Mouse (Mus musculus) spleen, embryonic (tissue): ENCODE measurements at regions not wholly inside any gene's neighbourhood (a gene's known extent, or its start where the extent isn't known, plus 50 kb on each side); places are given as distances from the start of the nearest gene placed in this dataset.

Source experiments
- CTCF ChIA-PET: fragments of 350-600 bp; sonication (Branson Sonifier 250); formaldehyde crosslinking; loops from one replicate; lab custom pipeline; 2022; lab: Charles Lee

GRCm38 (mm10) chr5:148820476-148820875 is 108.6 kb downstream of the Katnal1 start:
- CTCF ChIA-PET: interaction anchor here (0.6 kb wide), 1 partner anchor 281 kb away, joined by 3 read pairs; no protein-coding TSS in a partner anchor

DNA sequence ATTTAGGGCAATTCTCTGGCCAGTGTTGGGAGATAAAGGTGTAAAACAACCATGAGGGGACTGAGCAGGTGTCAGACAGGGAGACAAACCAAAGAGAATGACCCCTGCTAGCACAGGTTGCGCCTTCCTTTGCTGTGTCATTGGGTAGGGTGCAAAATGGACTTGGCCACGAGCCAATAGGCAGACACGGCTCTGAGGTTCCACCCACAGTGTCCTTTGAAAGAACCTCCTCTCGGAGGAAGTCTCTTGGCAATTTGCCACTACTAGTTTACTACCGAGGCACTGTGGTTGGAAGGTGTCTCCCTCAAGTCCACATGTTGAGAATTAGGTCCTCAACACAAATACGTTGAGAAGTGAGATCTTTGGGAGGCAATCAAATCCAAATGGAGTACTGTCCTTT is 109.7 kb downstream of the Katnal1 start:
- CTCF ChIA-PET: no interaction called here

DNA sequence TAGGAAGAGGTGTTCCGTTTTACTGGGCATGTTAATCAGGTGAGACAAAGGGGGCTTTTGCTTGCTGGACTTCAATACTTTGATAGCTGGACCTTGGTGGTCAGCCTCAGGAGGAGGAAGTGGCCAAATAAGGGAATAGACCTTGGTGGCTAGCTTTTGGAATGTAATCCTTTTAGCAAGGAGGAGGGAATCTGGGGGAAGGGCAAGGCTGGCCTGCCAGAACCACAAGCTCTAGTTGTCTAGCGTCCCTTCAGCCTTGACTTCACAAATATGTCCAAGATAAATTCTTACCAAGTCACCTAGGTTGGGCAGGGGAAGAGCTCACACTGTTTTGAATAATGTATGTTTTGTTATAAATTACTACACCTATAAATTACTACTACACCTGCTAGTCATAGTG is 110.4 kb downstream of the Katnal1 start:
- CTCF ChIA-PET: no interaction called here

- CTCF ChIA-PET: no interaction called here
Observed at GRCm38 (mm10) chr5:148812840-148813239, 116.3 kb downstream of the Katnal1 start.

- CTCF ChIA-PET: interaction anchor here (0.5 kb wide), 1 partner anchor 47 kb away, joined by 4 read pairs; no protein-coding TSS in a partner anchor
Observed at GRCm38 (mm10) chr5:148812016-148812415, 117.1 kb downstream of the Katnal1 start.

DNA sequence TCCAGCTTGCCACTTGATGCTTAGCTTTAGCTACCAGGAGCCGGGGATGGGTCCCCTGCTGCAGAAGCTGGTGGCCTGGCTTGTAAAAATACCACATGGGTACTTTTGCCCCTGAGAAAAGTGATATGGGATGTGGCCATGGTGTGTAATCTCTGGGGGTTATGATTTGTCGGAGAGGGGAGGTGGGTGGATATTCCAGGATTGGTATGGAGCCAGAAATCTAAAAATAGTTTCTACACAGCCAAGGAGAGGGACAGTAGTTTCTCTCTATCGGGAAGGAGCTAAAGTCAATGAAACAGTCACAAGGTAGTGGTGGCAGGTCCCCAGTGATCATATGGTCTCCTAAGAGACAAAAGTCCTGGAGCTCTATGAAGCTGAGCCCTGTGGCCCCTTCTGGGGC is 119.6 kb downstream of the Katnal1 start:
- CTCF ChIA-PET: interaction anchor here (0.6 to 0.8 kb wide), 2 partner anchors 12 to 194 kb away, joined by 3 to 6 read pairs; no protein-coding TSS in a partner anchor

DNA sequence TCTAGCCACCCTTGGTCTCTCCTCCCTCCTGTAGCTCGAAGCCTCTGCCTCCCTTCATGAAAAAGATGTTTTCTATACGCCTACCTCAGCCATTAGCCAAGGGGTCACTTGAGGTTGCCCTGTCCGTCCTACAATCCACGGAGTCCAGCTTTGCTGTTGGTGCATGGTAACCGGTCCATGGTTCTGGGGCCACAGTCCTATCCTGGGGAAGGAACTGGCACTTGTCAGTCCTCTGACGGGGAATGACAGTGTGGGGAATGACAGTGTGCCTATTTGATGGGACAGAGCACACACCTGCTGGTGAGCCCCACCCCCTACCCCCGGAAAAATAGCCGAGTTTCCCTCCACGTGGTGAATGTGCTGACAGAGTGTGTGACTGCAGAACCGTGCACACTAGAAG is 120.1 kb downstream of the Katnal1 start:
- CTCF ChIA-PET: interaction anchor here (0.6 to 1.2 kb wide), 3 partner anchors 12 to 194 kb away, joined by 3 to 6 read pairs (median 4); no protein-coding TSS in a partner anchor

DNA sequence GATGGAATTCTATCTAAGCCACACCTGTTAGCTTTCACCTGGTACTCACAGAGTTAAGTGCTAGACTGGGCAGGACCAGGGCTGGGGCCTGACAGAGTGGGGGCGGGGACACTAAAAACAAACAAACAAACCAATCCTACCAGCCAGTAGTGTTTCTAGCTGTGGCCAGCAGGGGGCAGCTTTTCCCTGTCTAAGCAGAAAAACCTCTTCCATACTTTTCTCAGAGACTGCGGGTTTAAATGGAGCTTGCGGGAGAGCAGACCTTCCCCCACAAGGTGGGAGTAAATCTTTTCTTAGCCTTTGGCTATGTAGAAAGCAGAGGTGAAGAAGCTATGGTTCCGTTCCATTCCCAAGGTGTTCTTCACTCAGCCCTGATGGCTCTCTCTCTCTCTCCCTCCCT is 120.7 kb downstream of the Katnal1 start:
- CTCF ChIA-PET: interaction anchor here (0.7 to 1.2 kb wide), 4 partner anchors 19 to 195 kb away, joined by 3 to 6 read pairs (median 4); no protein-coding TSS in a partner anchor

DNA sequence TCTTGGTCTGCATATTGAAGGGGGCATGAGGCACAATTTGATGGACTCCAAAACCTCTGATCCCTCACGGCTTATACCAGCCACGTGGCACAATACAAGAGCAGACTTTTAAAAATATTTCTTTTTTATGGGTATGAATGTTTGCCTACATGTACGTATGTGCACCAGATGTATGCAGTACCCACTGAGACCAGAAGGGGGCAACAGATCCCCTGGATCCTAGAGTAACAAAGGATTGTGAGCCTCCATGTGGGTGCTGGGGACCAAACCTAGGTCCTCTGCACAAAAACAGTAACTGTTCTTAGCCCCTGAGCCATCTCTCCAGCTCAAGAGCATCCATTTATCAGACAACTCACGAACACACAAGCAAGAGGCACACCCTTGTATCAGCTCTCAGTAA is 121.5 kb downstream of the Katnal1 start:
- CTCF ChIA-PET: interaction anchor here (1.2 kb wide), 1 partner anchor 71 kb away, joined by 4 read pairs; no protein-coding TSS in a partner anchor

DNA sequence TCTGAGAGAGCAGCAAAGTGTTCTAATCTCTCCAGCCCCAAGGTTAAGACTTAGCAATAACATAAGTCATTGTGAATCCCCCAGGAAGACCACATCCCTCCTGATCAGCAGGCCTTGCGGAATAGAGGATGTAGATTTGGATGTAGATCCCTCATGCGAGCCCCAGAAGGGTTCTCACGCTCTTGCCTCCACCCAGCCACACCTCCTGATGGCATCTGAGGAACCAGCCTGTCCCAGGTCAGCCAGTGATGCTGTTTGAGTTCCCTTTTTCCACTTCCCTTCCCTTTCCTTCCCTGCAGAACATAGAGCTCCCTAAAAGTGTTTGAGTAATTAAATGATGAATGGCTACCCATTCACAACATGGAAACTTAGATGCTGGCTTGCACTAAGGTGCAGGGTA is 124.1 kb downstream of the Katnal1 start:
- CTCF ChIA-PET: no interaction called here

- CTCF ChIA-PET: no interaction called here
Observed at GRCm38 (mm10) chr5:148803772-148804171, 125.3 kb downstream of the Katnal1 start.

DNA sequence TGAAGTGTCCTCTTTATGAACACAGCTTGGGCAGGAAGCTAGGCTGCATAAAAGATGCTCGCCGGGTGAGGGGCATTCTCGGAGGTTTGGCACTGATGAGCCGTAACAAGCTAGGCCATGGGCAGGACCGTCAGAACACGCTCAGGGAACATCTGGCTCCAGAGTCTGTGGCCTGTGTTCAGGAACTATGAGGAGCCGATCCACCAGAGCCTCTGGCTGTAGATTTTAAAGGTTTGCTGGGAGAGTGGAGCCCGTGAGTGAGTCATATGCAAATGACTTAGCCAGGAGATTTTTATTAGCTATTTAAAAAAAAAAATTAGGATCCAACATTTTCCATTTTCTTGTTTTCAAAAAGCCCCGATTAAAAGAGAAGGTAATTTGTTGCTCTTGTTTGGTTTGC is 126.4 kb downstream of the Katnal1 start:
- CTCF ChIA-PET: interaction anchor here (0.7 kb wide), 1 partner anchor 30 kb away, joined by 7 read pairs; no protein-coding TSS in a partner anchor

DNA sequence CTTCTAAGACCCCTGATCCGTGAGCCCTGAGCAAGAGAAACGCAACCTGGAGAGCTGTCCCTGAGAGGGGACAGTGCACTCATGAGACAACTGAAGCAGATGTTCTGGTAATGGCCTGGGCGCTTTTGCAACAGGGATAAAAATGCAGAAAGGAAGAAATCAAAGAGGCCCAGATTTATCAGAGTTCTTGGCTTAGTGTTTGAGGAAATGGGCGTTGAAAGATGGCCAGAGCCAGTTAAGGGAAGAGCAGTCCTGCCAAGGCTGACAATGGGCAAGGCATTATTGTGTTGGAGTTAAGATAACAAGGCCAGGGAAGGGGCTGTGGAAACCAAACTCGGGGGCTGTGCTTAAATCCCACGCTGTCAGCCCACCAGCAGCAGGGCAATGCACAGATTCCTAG is 130.6 kb downstream of the Katnal1 start:
- CTCF ChIA-PET: no interaction called here

DNA sequence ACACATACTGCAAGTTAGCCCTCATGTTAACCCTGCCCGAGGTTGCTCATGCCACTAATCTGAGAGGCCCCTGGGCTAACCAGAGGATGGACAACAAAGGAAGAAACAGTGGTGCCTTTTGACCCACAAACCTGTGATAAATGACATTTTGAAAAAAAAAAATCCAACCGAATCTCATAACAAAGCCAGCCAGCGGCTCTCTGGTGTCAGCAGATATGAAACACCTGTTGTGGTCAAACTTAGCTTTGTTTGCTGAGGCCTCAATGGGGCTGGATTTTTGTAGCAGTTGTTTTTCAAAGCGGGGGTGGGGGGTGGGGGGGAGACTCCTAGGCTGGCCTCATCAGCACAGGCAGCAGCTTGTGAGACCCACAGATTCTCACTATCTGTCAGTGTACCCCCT is 133.0 kb downstream of the Katnal1 start:
- CTCF ChIA-PET: interaction anchor here (0.6 to 1.0 kb wide), 2 partner anchors 256 to 320 kb away, joined by 3 to 4 read pairs; no protein-coding TSS in a partner anchor

- CTCF ChIA-PET: interaction anchor here (0.6 kb wide), 2 partner anchors 19 to 73 kb away, joined by 5 to 7 read pairs; no protein-coding TSS in a partner anchor
Observed at GRCm38 (mm10) chr5:148794465-148794864, 134.7 kb downstream of the Katnal1 start.

- CTCF ChIA-PET: interaction anchor here (0.6 to 0.8 kb wide), 2 partner anchors 214 to 663 kb away, joined by 3 read pairs; no protein-coding TSS in a partner anchor
Observed at GRCm38 (mm10) chr5:148792736-148793440, 136.2 kb downstream of the Katnal1 start.

DNA sequence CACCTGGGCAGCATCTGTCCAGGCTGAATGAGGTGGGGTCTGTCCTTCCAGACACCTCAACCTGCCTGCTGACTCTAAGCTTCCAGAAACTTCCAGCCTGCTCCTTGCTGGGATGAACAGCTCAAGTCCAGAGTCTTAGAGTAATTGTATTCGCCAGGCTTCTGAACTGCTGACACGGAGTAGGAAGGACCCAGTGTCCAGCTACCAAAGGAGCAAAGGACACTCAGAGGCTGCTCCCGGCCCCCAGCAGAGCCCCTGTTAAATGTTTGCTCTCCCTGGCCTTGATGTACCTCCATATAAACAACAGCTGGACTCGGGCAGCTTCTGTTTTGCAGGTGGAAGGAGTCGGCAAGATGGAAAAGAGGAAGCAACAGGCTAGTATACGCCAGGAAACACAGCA is 137.5 kb downstream of the Katnal1 start:
- CTCF ChIA-PET: no interaction called here

DNA sequence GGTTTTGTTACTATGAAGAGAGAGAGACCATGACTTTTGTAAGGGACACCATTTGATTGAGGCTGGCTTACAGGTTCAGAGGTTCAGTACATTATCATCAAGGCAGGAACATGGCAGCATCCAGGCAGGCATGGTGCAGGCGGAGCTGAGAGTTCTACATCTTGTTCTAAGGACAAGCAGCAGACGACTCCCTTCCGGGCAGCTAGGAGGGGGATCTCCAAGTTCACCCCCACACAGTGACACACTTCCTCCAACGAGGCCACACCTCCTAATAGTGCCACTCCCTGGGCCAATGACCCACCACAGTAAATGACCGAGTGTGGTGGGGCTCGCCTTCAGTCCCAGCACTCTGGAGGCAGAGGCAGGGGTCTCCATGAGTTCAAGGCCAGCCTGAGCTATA is 138.8 kb downstream of the Katnal1 start:
- CTCF ChIA-PET: interaction anchor here (0.5 to 0.7 kb wide), 2 partner anchors 56 to 338 kb away, joined by 4 to 14 read pairs; no protein-coding TSS in a partner anchor

- CTCF ChIA-PET: no interaction called here
Observed at GRCm38 (mm10) chr5:148789823-148790222, 139.3 kb downstream of the Katnal1 start.

DNA sequence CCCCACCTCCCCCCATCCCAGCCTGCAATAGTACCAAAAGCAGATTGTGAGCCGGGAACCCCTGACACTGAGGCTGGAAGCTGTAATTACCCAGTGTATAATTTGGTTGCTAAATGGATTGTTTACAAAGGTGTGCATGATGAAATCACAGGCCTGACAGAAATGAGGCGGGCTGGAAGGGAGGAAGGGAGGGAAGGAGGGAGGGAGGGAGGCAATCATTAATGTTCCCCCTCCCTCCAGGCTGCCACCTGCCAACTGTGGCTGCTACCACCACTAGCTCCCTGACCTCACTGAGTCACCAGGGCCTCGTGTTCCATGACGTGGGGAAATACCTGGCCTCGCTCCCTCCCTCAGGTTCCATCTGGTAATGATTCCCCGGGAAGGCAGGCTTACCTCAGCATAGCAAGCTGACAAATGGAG is 140.0 kb downstream of the Katnal1 start:
- CTCF ChIA-PET: interaction anchor here (0.6 kb wide), 1 partner anchor 453 kb away, joined by 3 read pairs; no protein-coding TSS in a partner anchor

- CTCF ChIA-PET: interaction anchor here (0.6 kb wide), 1 partner anchor 453 kb away, joined by 3 read pairs; no protein-coding TSS in a partner anchor
Observed at GRCm38 (mm10) chr5:148788690-148789089, 140.4 kb downstream of the Katnal1 start.

- CTCF ChIA-PET: no interaction called here
Observed at GRCm38 (mm10) chr5:148787270-148787669, 141.8 kb downstream of the Katnal1 start.
